Mouse (Mus musculus) lung, postnatal 10 days (tissue): Measurements from ENCODE around the gene Hoxa3.

Source experiments
- DNase-seq: peaks from one replicate; pipeline ENCODE4 v3.0.0; 2021

Gene Hoxa3

GRCm38 (mm10) chr6:52151571-52151970 lies 61.6 kb downstream of the Hoxa3 start:
- DNase-seq = no peak

- no peak for DNase-seq
These were observed 62.7 kb downstream of the Hoxa3 start for GRCm38 (mm10) chr6:52150401-52150966.

GRCm38 (mm10) chr6:52139115-52139514 lies 74.0 kb downstream of the Hoxa3 start:
- DNase-seq = no peak

- DNase-seq = no peak
These were observed 74.6 kb downstream of the Hoxa3 start for GRCm38 (mm10) chr6:52138576-52138975.

- no peak for DNase-seq
These were observed 75.1 kb downstream of the Hoxa3 start for GRCm38 (mm10) chr6:52137841-52138535.

GRCm38 (mm10) chr6:52123673-52124072 lies 89.5 kb downstream of the Hoxa3 start:
- no peak for DNase-seq

GRCm38 (mm10) chr6:52121173-52121572 lies 92.0 kb downstream of the Hoxa3 start:
- no peak for DNase-seq
